Mouse (Mus musculus): Measurements from ENCODE around the gene Nmd3. TPM values are rescaled to one million over a fixed set of nuclear protein-coding genes. Genes with fewer than 3 reads are reported as not detected.

Nmd3 gene
- polyA plus RNA-seq, 2 experiments = 57.5 to 127 TPM

GRCm38 (mm10) chr3:69699851-69700500, 21.8 kb upstream of the Nmd3 start:
- DNase-seq (ENCODE audit: low spot score) (no peak), ATAC-seq (ENCODE audit: low FRiP score, low read depth) (no peak)
- H3K9me3 ChIP-seq (ENCODE audit: control insufficient read depth, low read length) = no peaks in the 10 kb centered on the region
- H3K4me1 ChIP-seq (ENCODE audit: control insufficient read depth, insufficient read depth, low read length) = no peaks in the 10 kb centered on the region; the same call in 1 of the 2 replicates
- no peak overlapping the region for H3K27ac ChIP-seq (replicated peaks; ENCODE audit: low read depth, low read length)
- H3K4me3 ChIP-seq (replicated peaks; ENCODE audit: low read length) = no peak overlapping the region
- H3K27me3 ChIP-seq (ENCODE audit: control insufficient read depth, insufficient read depth, low read length) = no peaks in the 10 kb centered on the region
- H3K9ac ChIP-seq (ENCODE audit: low read depth, low read length, severe bottlenecking) = no peak overlapping the region
- H3K4me2 ChIP-seq (replicated peaks; ENCODE audit: low read depth, low read length, severe bottlenecking) = no peak overlapping the region
- TF ChIP-seq POLR2A (IDR thresholded peaks at IDR 0.05; ENCODE audit: borderline replicate concordance, extremely low read depth, insufficient read depth, insufficient read length) = no peak
- no peaks in the 10 kb centered on the region for H3K36me3 ChIP-seq (ENCODE audit: control insufficient read depth, insufficient read depth, low read length)
- 52% methylated on average over 6 of the region's 6 CpGs for WGBS

GRCm38 (mm10) chr3:69701905-69702304, 19.9 kb upstream of the Nmd3 start:
- no peak overlapping the region for H3K4me2 ChIP-seq (replicated peaks; ENCODE audit: low read depth, low read length, severe bottlenecking)
- no peaks in the 10 kb centered on the region for H3K9me3 ChIP-seq (ENCODE audit: control insufficient read depth, low read length)
- no peaks in the 10 kb centered on the region for H3K27me3 ChIP-seq (ENCODE audit: control insufficient read depth, insufficient read depth, low read length)
- H3K27ac ChIP-seq (replicated peaks; ENCODE audit: low read depth, low read length) = no peak overlapping the region
- H3K36me3 ChIP-seq (ENCODE audit: control insufficient read depth, insufficient read depth, low read length) = no peaks in the 10 kb centered on the region
- TF ChIP-seq POLR2A (IDR thresholded peaks at IDR 0.05; ENCODE audit: borderline replicate concordance, extremely low read depth, insufficient read depth, insufficient read length) = no peak
- H3K4me3 ChIP-seq (replicated peaks; ENCODE audit: low read length) = no peak overlapping the region
- H3K4me1 ChIP-seq (ENCODE audit: control insufficient read depth, insufficient read depth, low read length) = no peaks in the 10 kb centered on the region; the same call in 1 of the 2 replicates
- DNase-seq (ENCODE audit: low spot score) (peak; percentile 63), ATAC-seq (ENCODE audit: low FRiP score, low read depth) (no peak)
- no peak overlapping the region for H3K9ac ChIP-seq (ENCODE audit: low read depth, low read length, severe bottlenecking)
- WGBS = 34% methylated on average over 1 of the region's 1 CpGs

GRCm38 (mm10) chr3:69702421-69702820, 19.4 kb upstream of the Nmd3 start:
- no peak overlapping the region for H3K4me3 ChIP-seq (replicated peaks; ENCODE audit: low read length)
- no peak overlapping the region for H3K4me2 ChIP-seq (replicated peaks; ENCODE audit: low read depth, low read length, severe bottlenecking)
- no peaks in the 10 kb centered on the region for H3K27me3 ChIP-seq (ENCODE audit: control insufficient read depth, insufficient read depth, low read length)
- no peaks in the 10 kb centered on the region; the same call in 1 of the 2 replicates for H3K4me1 ChIP-seq (ENCODE audit: control insufficient read depth, insufficient read depth, low read length)
- H3K36me3 ChIP-seq (ENCODE audit: control insufficient read depth, insufficient read depth, low read length) = no peaks in the 10 kb centered on the region
- no peak overlapping the region for H3K27ac ChIP-seq (replicated peaks; ENCODE audit: low read depth, low read length)
- no peak for ATAC-seq (ENCODE audit: low FRiP score, low read depth)
- TF ChIP-seq POLR2A (IDR thresholded peaks at IDR 0.05; ENCODE audit: borderline replicate concordance, extremely low read depth, insufficient read depth, insufficient read length) = no peak
- DNase-seq (ENCODE audit: low spot score) = no peak
- no peaks in the 10 kb centered on the region for H3K9me3 ChIP-seq (ENCODE audit: control insufficient read depth, low read length)
- no peak overlapping the region for H3K9ac ChIP-seq (ENCODE audit: low read depth, low read length, severe bottlenecking)

- no peak overlapping the region for H3K27ac ChIP-seq (replicated peaks; ENCODE audit: low read depth, low read length)
- no peak for DNase-seq (ENCODE audit: low spot score)
- no peak overlapping the region for H3K4me3 ChIP-seq (replicated peaks; ENCODE audit: low read length)
- H3K4me1 ChIP-seq (ENCODE audit: control insufficient read depth, insufficient read depth, low read length) = no peaks in the 10 kb centered on the region
- no peaks in the 10 kb centered on the region for H3K9me3 ChIP-seq (ENCODE audit: control insufficient read depth, low read length)
- H3K4me2 ChIP-seq (replicated peaks; ENCODE audit: low read depth, low read length, severe bottlenecking) = no peak overlapping the region
- ATAC-seq (ENCODE audit: low FRiP score, low read depth) = peak; percentile 34; the same call in 1 of the 2 replicates
- WGBS = 30% methylated on average over 12 of the region's 12 CpGs
- TF ChIP-seq POLR2A (IDR thresholded peaks at IDR 0.05; ENCODE audit: borderline replicate concordance, extremely low read depth, insufficient read depth, insufficient read length) = no peak
- H3K36me3 ChIP-seq (ENCODE audit: control insufficient read depth, insufficient read depth, low read length) = no peaks in the 10 kb centered on the region
- no peak overlapping the region for H3K9ac ChIP-seq (ENCODE audit: low read depth, low read length, severe bottlenecking)
- H3K27me3 ChIP-seq (ENCODE audit: control insufficient read depth, insufficient read depth, low read length) = no peaks in the 10 kb centered on the region
Observed at GRCm38 (mm10) chr3:69709043-69709929, 12.5 kb upstream of the Nmd3 start.

GRCm38 (mm10) chr3:69711907-69712600, 9.7 kb upstream of the Nmd3 start:
- H3K4me3 ChIP-seq (replicated peaks; ENCODE audit: low read length) = no peak overlapping the region
- no peak overlapping the region for H3K27ac ChIP-seq (replicated peaks; ENCODE audit: low read depth, low read length)
- no peak overlapping the region for H3K4me2 ChIP-seq (replicated peaks; ENCODE audit: low read depth, low read length, severe bottlenecking)
- 53% methylated on average over 8 of the region's 8 CpGs for WGBS
- H3K36me3 ChIP-seq (ENCODE audit: control insufficient read depth, insufficient read depth, low read length) = no peaks in the 10 kb centered on the region
- no peak for TF ChIP-seq POLR2A (IDR thresholded peaks at IDR 0.05; ENCODE audit: borderline replicate concordance, extremely low read depth, insufficient read depth, insufficient read length)
- no peaks in the 10 kb centered on the region for H3K9me3 ChIP-seq (ENCODE audit: control insufficient read depth, low read length)
- no peak for ATAC-seq (ENCODE audit: low FRiP score, low read depth)
- no peak for DNase-seq (ENCODE audit: low spot score)
- H3K4me1 ChIP-seq (ENCODE audit: control insufficient read depth, insufficient read depth, low read length) = no peaks in the 10 kb centered on the region
- no peak overlapping the region for H3K9ac ChIP-seq (ENCODE audit: low read depth, low read length, severe bottlenecking)
- H3K27me3 ChIP-seq (ENCODE audit: control insufficient read depth, insufficient read depth, low read length) = no peaks in the 10 kb centered on the region
